Mouse (Mus musculus): ENCODE data around the gene Zbtb46. TPM values are rescaled to one million over a fixed set of nuclear protein-coding genes. Genes with fewer than 3 reads are reported as not detected.

Gene Zbtb46
- polyA plus RNA-seq, 1 experiment from 2014 or later, result 9.5 TPM

DNA sequence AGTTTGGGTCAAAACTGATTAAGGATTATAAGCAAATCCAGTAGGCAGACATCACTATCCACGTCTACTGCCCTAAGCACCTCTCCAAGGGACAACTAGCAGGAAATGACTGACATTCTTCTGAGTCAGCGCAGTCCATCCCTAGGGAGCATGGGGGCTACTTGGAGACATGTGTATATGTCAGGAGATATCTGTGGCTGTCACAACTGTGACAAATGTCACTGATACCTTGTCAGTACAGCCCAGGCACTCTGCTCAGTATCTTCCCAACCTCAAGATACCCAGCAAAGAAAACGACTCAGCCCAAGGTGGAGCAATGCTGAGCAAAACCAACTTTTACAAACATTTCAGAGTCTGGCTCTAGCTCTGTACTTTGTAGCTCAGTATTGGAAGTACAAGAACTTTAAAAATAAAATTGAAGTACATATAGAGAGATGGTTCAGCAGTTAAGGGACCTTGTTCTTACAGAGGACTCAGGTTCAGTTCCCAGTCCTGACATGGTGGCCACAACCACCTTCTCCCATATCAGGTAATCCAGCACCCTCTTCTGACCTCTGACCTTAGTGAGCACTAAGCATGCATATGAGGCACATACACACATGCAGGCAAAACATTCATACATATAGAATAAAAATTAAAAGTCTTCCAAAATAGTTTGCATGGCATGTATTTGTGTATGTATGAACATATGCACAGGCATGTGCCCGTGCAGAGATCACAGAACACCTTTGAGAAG lies 38.2 kb downstream of the Zbtb46 start:
- Histone ChIP-seq H3K4me2 (replicated peaks) (no peak overlapping the region), H3K27ac (replicated peaks) (no peak overlapping the region), H3K9ac (replicated peaks) (no peak overlapping the region), H3K4me1 (peaks cover 5% of the 10 kb centered on the region; the same call in 1 of the 2 replicates), H3K27me3 (no peaks in the 10 kb centered on the region), H3K9me3 (no peaks in the 10 kb centered on the region), H3K4me3 (no peak overlapping the region), H3K36me3 (peaks cover 4% of the 10 kb centered on the region)
- no peak for ATAC-seq (replicated peaks)
- 86% methylated on average over 4 of the region's 4 CpGs for WGBS

- H3K9ac ChIP-seq (replicated peaks), result no peak overlapping the region
- WGBS, result 79% methylated on average over 4 of the region's 4 CpGs
- ATAC-seq (replicated peaks), result no peak
- no peaks in the 10 kb centered on the region for H3K27me3 ChIP-seq
- no peak overlapping the region for H3K4me3 ChIP-seq
- H3K27ac ChIP-seq (replicated peaks), result no peak overlapping the region
- no peak overlapping the region for H3K4me2 ChIP-seq (replicated peaks)
- H3K36me3 ChIP-seq, result peaks cover 4% of the 10 kb centered on the region
- peaks cover 5% of the 10 kb centered on the region; the same call in 1 of the 2 replicates for H3K4me1 ChIP-seq
- H3K9me3 ChIP-seq, result no peaks in the 10 kb centered on the region
Measured at GRCm38 (mm10) chr2:181420426-181420825, 38.8 kb downstream of the Zbtb46 start.

DNA sequence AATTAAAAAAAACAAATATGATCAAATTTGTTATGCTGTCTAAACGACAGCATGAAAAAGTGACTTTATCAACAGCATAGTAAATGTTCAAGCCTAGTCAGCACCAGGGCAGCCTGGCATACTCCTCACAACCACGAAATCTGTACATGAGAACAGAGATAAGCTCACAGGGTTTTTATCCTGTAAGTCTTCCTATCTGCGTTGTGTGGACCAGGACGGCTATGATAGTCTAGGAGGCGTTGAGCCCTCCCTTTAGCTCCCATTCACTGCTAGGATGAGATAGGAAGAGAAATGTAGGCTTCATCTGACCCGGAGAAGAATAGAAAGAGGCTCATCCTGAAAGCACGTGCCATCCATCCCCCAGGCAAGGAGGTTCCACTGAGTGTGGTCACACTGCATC lies 39.9 kb downstream of the Zbtb46 start:
- H3K9ac ChIP-seq (replicated peaks), result no peak overlapping the region
- H3K4me1 ChIP-seq, result peaks cover 5% of the 10 kb centered on the region; the same call in 1 of the 2 replicates
- WGBS, result 87% methylated on average over 7 of the region's 7 CpGs
- no peaks in the 10 kb centered on the region for H3K27me3 ChIP-seq
- ATAC-seq (replicated peaks), result no peak
- H3K36me3 ChIP-seq, result peaks cover 4% of the 10 kb centered on the region
- no peak overlapping the region for H3K4me2 ChIP-seq (replicated peaks)
- H3K27ac ChIP-seq (replicated peaks), result no peak overlapping the region
- no peaks in the 10 kb centered on the region for H3K9me3 ChIP-seq
- H3K4me3 ChIP-seq, result no peak overlapping the region

DNA sequence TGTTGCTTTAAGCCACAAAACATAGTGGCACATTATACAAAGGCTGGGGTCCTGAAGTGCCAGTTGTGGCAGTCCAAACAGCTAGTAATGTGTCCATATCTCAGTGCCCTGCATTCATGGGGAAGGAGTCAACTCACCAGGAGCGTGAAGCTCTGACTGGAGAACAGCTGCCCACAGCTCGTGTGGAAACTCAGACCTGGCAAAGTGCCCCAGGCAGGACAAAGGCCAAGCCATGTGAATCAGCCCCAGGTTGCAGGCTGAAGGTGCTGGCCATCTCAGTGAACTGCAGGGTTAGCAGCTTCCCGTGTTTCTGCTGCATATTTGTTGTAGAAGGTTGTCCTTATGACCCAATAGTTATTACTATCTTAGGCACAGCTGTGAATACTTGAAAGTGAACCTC lies 43.3 kb downstream of the Zbtb46 start:
- H3K36me3 ChIP-seq, result no peaks in the 10 kb centered on the region
- WGBS, result 66% methylated on average over 3 of the region's 3 CpGs
- H3K27me3 ChIP-seq, result no peaks in the 10 kb centered on the region
- H3K4me2 ChIP-seq (replicated peaks), result no peak overlapping the region
- peaks cover 5% of the 10 kb centered on the region; the same call in 1 of the 2 replicates for H3K4me1 ChIP-seq
- H3K4me3 ChIP-seq, result no peak overlapping the region
- no peak overlapping the region for H3K9ac ChIP-seq (replicated peaks)
- H3K9me3 ChIP-seq, result no peaks in the 10 kb centered on the region
- no peak for ATAC-seq (replicated peaks)
- no peak overlapping the region for H3K27ac ChIP-seq (replicated peaks)

DNA sequence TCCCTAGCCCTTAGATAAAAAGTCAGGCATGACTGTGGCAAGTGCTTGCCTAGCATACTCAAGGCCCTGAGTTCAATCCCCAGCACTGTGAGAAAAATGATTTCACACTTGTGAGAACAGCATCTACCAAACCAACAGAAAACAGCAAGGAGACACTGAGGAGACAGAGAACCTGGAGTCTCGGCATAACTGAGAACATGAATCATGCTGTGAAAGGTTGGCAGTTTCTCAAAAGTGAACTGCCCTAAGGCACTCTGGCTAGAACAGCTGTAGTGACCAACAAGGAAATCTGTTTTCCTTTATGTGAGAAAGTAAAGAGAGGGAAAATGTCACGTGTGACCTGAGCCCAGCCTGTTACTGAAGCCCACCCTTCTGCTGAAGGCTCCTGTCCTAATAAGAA lies 46.1 kb downstream of the Zbtb46 start:
- no peak for ATAC-seq (replicated peaks)
- no peaks in the 10 kb centered on the region for H3K27me3 ChIP-seq
- no peak overlapping the region for H3K4me2 ChIP-seq (replicated peaks)
- WGBS, result 40% methylated on average over 2 of the region's 2 CpGs
- no peak overlapping the region for H3K9ac ChIP-seq (replicated peaks)
- H3K36me3 ChIP-seq, result no peaks in the 10 kb centered on the region
- H3K9me3 ChIP-seq, result no peaks in the 10 kb centered on the region
- H3K27ac ChIP-seq (replicated peaks), result no peak overlapping the region
- H3K4me3 ChIP-seq, result no peak overlapping the region
- H3K4me1 ChIP-seq, result no peaks in the 10 kb centered on the region

DNA sequence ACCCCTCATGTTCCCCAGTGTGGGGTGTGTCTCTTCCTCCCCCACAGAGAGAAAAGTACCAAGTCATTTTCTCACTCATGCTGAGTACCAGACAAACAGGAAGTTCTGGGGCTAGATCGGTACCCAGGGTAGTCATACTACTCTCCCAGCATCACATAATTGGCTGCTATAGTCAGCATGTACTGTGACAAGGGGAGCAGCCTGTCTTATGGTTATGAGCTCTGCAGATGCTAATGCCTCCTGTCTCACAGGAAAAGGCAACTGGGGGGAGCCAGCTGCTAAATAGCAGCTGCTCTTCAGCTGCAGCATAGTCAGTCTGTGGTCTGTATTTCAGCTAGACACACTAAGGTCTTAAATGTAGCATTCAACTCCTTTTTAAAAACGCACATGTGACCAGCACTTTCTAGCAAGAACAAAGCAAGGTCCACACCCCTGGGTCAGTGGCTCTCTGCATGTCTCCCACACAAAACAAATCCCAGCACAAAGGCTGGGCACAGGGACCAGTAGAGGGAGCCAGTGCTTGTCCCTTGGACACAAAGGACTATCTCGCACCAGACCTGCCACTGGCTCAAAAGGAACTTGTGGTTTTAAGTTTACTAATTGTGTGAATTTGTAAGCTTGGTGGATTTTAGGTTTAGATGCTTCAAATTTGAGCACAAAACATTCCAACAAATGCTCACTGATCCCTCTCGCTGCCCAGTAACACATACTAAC lies 48.3 kb downstream of the Zbtb46 start:
- 33% methylated on average over 4 of the region's 4 CpGs for WGBS
- no peak overlapping the region for H3K4me3 ChIP-seq

DNA sequence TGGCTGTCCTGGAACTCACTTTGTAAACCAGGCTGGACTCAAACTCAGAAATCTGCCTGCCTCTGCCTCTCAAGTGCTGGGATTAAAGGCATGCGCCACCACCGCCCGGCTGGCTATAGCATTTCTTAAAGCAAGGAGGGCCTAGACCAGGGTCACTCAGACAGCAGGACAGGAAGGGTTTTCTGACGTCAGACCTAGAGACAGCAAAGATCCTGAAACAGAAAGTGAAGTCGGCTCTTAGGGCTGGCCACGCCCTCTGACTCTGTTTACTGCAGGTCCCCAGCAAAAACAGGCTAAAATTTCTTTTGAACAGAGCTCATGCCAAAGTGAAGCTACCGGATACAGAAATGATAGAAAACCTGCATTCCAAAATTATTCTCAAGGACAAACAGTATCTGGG lies 49.6 kb downstream of the Zbtb46 start:
- H3K27me3 ChIP-seq, result no peaks in the 10 kb centered on the region
- no peaks in the 10 kb centered on the region for H3K4me1 ChIP-seq
- H3K27ac ChIP-seq (replicated peaks), result no peak overlapping the region
- 87% methylated on average over 7 of the region's 7 CpGs for whole genome bisulfite sequencing
- H3K9ac ChIP-seq (replicated peaks), result no peak overlapping the region
- no peaks in the 10 kb centered on the region for H3K9me3 ChIP-seq
- no peak for ATAC-seq (replicated peaks)
- H3K4me3 ChIP-seq, result no peak overlapping the region
- no peaks in the 10 kb centered on the region for H3K36me3 ChIP-seq
- no peak overlapping the region for H3K4me2 ChIP-seq (replicated peaks)

More for the DNA sequence above, 48.3 kb downstream of the Zbtb46 start:
- no peaks in the 10 kb centered on the region for H3K27me3 ChIP-seq
- H3K9ac ChIP-seq (replicated peaks), result no peak overlapping the region
- no peak overlapping the region for H3K27ac ChIP-seq (replicated peaks)
- H3K4me1 ChIP-seq, result no peaks in the 10 kb centered on the region
- no peak overlapping the region for H3K4me2 ChIP-seq (replicated peaks)
- no peaks in the 10 kb centered on the region for H3K36me3 ChIP-seq
- no peaks in the 10 kb centered on the region for H3K9me3 ChIP-seq
- no peak for ATAC-seq (replicated peaks)

- no peaks in the 10 kb centered on the region for H3K9me3 ChIP-seq
- H3K4me1 ChIP-seq, result no peaks in the 10 kb centered on the region
- no peak for ATAC-seq (replicated peaks)
- no peaks in the 10 kb centered on the region for H3K36me3 ChIP-seq
- no peak overlapping the region for H3K4me2 ChIP-seq (replicated peaks)
- no peak overlapping the region for H3K4me3 ChIP-seq
- 91% methylated on average over 3 of the region's 3 CpGs for WGBS
- no peaks in the 10 kb centered on the region for H3K27me3 ChIP-seq
- no peak overlapping the region for H3K9ac ChIP-seq (replicated peaks)
- H3K27ac ChIP-seq (replicated peaks), result no peak overlapping the region
Measured at GRCm38 (mm10) chr2:181403722-181404121, 55.5 kb downstream of the Zbtb46 start.

DNA sequence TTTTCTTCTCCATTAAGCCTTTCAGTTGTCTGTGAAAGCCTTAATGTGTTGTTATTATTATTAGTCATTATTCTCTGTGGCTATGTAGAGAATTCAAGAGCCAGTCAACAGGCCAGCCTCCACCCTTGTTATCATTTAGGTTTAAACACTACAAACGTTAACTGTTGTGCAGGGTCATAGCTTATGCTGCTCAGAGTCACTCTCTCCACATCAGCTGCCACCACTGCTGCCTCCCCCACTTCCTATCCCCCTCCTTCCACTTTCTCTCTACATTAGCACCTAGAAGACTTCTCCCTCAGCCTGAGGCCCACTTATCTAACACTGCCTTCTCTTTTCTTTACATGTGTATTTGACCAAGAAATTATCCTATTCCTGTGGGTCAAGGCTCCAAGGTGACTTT lies 57.7 kb downstream of the Zbtb46 start:
- no peak for ATAC-seq (replicated peaks)
- no peaks in the 10 kb centered on the region for H3K4me1 ChIP-seq
- H3K9me3 ChIP-seq, result no peaks in the 10 kb centered on the region
- no peak overlapping the region for H3K27ac ChIP-seq (replicated peaks)
- no peaks in the 10 kb centered on the region for H3K27me3 ChIP-seq
- 41% methylated on average over 1 of the region's 1 CpGs for WGBS
- no peak overlapping the region for H3K9ac ChIP-seq (replicated peaks)
- no peak overlapping the region for H3K4me3 ChIP-seq
- no peaks in the 10 kb centered on the region for H3K36me3 ChIP-seq
- H3K4me2 ChIP-seq (replicated peaks), result no peak overlapping the region

DNA sequence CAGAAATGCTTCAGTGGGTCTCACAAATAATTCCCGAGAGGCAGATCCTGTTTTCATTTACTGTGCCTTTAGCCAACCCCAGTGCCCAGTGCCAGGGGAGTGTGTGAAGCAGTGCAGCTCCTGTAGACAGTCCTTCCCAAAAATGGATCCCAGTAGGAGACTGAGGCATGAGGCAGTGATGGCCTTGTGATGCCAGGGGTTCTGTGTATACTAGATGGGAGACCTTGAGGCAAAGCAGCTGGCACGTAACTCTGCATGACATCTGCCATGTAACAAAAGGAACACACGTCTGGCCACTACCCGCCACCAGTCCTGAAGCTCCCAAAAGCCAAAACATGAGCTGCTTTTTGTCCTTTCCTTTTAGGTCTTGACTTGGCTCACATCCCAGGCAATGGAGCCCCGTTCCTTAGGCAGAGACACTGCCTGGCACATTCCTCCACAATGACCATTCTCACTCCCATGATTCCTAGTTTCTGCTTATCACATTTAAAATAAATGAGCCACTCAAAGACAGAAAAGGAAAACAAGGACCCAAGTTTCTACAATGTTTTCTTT lies 61.9 kb downstream of the Zbtb46 start:
- 42% methylated on average over 5 of the region's 5 CpGs for WGBS
- Histone ChIP-seq H3K27me3 (no peaks in the 10 kb centered on the region), H3K4me1 (no peaks in the 10 kb centered on the region), H3K9ac (replicated peaks) (no peak overlapping the region), H3K9me3 (no peaks in the 10 kb centered on the region), H3K36me3 (no peaks in the 10 kb centered on the region), H3K4me2 (replicated peaks) (no peak overlapping the region), H3K4me3 (no peak overlapping the region), H3K27ac (replicated peaks) (no peak overlapping the region)
- no peak for ATAC-seq (replicated peaks)

- ATAC-seq (replicated peaks), result no peak
- WGBS, result 95% methylated on average over 3 of the region's 3 CpGs
Measured at GRCm38 (mm10) chr2:181394086-181394485, 65.1 kb downstream of the Zbtb46 start.

GRCm38 (mm10) chr2:181392600-181393213 lies 66.5 kb downstream of the Zbtb46 start:
- WGBS, result 37% methylated on average over 4 of the region's 4 CpGs
- peaks cover 7% of the 10 kb centered on the region; the same call in 1 of the 2 replicates for H3K36me3 ChIP-seq
- no peaks in the 10 kb centered on the region for H3K27me3 ChIP-seq
- H3K9me3 ChIP-seq, result no peaks in the 10 kb centered on the region
- H3K4me2 ChIP-seq (replicated peaks), result no peak overlapping the region
- no peak overlapping the region for H3K27ac ChIP-seq (replicated peaks)
- H3K4me3 ChIP-seq, result no peak overlapping the region
- peak; percentile 87 for ATAC-seq (replicated peaks)
- no peak overlapping the region for H3K9ac ChIP-seq (replicated peaks)
- H3K4me1 ChIP-seq, result no peaks in the 10 kb centered on the region

More at GRCm38 (mm10) chr2:181394086-181394485, 65.1 kb downstream of the Zbtb46 start:
- Histone ChIP-seq H3K27ac (replicated peaks) (no peak overlapping the region), H3K9me3 (no peaks in the 10 kb centered on the region), H3K4me3 (no peak overlapping the region), H3K36me3 (peaks cover 7% of the 10 kb centered on the region; the same call in 1 of the 2 replicates), H3K4me1 (no peaks in the 10 kb centered on the region), H3K9ac (replicated peaks) (no peak overlapping the region), H3K4me2 (replicated peaks) (no peak overlapping the region), H3K27me3 (no peaks in the 10 kb centered on the region)
